Mouse (Mus musculus): ENCODE measurements around the gene Hook2.

Gene Hook2

DNA sequence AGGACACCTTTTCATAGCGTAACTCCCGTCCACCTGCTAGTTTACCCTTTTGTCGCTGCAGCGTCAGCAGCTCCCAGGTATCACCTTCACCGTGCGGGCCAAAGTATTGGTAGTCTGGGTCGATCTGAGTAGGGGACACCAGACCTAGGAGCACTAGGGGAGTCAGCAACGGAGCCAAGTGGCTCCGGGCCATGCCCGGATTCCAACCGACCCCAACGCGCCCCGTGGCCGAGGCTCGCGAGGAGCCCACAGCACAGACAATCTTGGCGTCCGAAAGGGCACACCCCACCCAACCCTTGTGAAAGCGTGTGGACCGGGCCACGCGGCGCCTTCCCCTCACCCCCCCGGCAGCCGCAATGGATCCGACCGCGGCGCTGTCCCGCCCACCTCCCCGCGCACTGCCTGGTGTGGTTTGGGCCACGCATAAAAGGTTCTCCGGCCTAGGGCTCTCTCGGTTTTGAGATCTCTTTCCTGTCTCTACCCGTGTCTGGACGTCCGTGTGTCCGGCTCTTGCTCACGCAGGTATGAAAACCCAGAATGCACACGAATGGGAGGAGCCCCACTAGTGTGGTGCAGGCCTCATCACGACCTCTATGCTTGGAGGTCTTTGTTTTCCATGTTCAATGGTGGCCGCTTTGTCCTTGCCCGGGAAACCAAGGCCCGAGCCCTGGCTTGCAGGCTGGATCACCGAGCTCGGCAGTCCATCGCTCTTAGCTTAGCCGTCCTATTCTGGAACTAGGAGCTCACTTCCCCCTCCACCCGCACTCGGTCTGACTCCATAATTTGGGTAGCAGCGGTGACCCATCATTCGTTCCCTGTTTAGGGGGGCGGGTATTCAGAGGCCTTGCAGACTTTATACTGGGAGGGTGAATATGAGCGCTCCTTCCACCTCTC is 20.9 kb upstream of the Hook2 start, which contains the start of the genes Gm49661, Prdx2 and Rnaseh2a:
Gm49661 (minus strand) TSS at position 193 of the 894 bp plus-strand sequence.
Prdx2 (plus strand) TSS at position 347 of the 894 bp plus-strand sequence.
Rnaseh2a (minus strand) TSS at position 527 of the 894 bp plus-strand sequence.
- in situ Hi-C loops (cut with MboI; ENCODE audit: unreplicated experiment in 2 of 2) = loop anchor here (5.0 to 25.0 kb wide), 9 partner anchors 55 to 1618 kb away; partner anchors contain the start of genes Asna1 (in 2 of the 2), Calr (in 2 of the 2), Rad23a (in 2 of the 2) and Trir (in 2 of the 2)

DNA sequence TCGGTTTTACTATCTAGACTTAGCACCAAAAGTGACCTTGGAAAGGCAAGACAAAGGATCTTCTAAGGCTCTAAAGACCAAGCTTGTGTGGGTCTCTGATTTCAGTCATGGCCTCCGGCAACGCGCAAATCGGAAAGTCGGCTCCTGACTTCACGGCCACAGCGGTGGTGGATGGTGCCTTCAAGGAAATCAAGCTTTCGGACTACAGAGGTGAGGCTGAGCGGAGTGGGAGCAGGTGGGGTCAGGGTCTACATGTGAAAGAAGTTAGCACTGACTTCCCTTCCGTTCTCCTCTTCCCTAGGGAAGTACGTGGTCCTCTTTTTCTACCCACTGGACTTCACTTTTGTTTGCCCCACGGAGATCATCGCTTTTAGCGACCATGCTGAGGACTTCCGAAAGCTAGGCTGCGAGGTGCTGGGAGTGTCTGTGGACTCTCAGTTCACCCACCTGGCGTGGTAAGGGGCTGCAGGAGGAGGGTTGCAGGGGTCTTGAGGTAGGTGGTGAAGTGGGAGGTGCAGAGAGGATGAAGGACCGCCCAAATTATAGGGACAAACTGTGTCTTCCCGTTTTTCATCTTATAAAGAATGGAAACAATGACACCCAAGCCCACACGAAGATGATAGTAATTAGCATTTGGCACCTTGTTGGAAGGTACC is 20.1 kb upstream of the Hook2 start:
- in situ Hi-C loops (cut with MboI; ENCODE audit: unreplicated experiment in 2 of 2) = loop anchor here (5.0 to 25.0 kb wide), 7 partner anchors 55 to 1617 kb away; partner anchors contain the start of genes Abcc12 (in 1 of the 2), Asna1 (in 1 of the 2) and Trir (in 1 of the 2)

DNA sequence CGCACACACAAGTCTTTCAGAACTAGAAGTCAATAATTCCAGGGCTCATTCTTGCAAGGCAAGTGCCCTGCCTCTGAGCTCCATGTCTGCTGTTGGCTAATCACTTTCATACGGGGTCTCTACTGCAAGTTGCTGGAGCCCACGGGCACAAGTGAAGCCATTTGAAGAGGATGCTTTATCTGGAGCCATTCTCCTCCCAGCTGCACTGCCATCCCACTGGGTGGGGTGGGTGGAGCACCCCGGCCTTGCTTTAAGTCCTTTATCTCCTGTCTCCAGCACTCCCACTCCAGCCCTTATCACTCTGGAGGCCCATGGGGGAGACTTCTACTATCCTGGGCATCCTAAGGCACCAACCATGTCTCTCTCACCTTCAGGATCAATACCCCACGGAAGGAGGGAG is 19.5 kb upstream of the Hook2 start:
- in situ Hi-C loops (cut with MboI; ENCODE audit: unreplicated experiment in 2 of 2) = loop anchor here (5.0 to 25.0 kb wide), 7 partner anchors 54 to 1616 kb away; partner anchors contain the start of genes Abcc12 (in 1 of the 2), Asna1 (in 1 of the 2) and Trir (in 1 of the 2)

DNA sequence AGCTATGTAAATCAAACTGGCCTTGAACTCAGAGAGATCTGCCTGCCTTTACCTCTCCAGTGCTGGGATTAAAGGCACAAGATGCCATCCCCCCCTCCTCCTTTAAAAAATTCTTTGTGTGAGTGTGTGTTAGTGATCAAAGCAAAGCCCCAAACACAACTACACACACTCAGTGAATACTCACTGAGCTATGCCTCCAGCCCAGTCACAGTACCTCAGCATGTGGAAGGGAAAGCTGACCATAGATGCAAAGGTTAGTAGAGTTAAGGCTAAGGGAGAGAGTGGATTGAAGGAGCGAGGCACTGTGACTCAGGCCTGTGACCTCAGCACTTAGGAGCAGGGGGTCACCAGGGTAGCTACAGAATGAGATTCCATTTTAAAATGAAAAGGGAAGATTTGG is 17.3 kb upstream of the Hook2 start:
- in situ Hi-C loops (cut with MboI; ENCODE audit: unreplicated experiment in 2 of 2) = loop anchor here (5.0 to 25.0 kb wide), 7 partner anchors 52 to 1614 kb away; partner anchors contain the start of genes Abcc12 (in 1 of the 2), Asna1 (in 1 of the 2) and Trir (in 1 of the 2)

DNA sequence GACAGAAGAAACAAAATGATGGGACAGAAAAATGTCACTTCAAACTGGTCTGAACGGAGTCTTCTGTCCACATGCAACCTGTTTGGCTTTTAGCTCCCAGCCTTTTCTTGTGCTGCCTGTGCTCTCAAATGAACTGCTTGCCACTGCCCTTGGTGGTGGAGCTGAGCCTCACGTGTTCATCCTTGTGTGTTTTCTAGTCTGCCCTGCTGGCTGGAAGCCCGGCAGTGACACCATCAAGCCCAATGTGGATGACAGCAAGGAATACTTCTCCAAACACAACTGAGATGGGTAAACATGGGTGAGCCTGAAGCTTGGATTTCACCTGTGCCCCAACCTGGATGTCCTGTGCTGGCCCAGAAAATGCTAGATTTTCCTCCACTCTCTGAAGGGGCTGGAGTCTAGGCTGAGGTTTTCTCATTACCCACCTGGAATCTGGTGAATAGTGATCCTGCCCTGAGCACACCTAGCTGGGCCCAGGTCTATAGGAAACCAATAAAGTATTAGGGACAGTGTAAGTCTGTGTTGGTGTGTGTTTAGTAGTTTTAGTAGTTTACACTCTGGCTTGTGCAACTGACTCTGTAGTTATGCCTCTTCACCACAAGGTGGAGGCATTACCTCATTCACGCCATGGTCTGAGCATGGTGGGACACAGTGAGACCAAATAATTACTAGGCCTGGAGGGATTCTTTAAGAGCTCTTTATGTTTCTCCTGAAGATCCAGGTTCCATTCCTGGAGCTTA is 16.4 kb upstream of the Hook2 start:
- in situ Hi-C loops (cut with MboI; ENCODE audit: unreplicated experiment in 2 of 2) = loop anchor here (5.0 to 25.0 kb wide), 7 partner anchors 51 to 1613 kb away; partner anchors contain the start of genes Abcc12 (in 1 of the 2), Asna1 (in 1 of the 2) and Trir (in 1 of the 2)

DNA sequence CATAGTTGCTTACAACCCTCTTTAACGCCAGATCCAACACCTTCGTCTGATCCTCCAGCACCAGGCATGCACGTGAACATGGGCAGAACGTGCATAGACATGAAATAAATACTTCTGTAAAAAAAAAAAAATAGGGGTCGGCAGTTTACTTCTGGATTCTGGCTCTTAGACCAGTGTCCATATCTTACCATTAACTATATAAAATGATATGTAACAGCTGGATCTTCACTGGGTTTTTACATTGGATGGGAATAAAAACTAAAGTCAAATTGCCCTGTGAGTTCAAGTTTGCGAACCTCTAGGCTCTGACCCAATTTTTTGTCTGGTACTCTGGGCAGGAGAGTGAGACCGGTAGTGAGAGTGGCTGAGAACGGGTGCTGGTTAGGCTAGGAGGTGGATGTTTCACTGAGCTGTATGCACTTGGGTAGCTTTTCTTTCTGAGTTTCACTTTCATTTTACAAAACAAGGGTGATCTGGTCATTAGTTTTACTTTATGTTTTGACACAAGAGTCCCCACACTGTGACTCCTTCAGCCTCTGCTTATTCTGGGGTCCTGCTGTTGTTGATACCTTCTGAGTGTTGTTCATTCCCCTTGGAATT is 15.8 kb upstream of the Hook2 start:
- in situ Hi-C loops (cut with MboI; ENCODE audit: unreplicated experiment in 2 of 2) = loop anchor here (5.0 to 25.0 kb wide), 9 partner anchors 50 to 1613 kb away; partner anchors contain the start of genes Abcc12 (in 1 of the 2), Asna1 (in 1 of the 2), Lyl1 (in 1 of the 2) and Trir (in 1 of the 2)

DNA sequence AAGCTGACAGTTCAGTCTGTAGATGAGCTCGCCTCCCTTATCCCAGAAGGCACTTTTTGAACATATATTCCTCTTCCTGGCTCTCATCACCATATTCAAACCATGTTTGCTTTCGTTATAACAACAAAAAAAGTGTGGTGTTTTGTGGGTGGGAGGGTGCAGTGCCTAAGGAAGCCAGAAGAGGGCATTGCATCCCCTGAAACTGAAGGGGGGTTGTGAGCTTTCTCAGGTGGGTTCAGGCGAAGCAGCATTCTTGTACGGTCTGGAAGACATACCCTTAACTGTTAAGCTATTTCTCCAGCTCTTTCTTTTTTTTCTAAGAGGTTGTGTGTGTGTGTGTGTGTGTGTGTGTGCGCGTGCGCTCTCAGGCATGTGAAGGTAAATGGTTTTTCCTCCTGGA is 15.0 kb upstream of the Hook2 start:
- in situ Hi-C loops (cut with MboI; ENCODE audit: unreplicated experiment in 2 of 2) = loop anchor here (5.0 to 25.0 kb wide), 6 partner anchors 49 to 437 kb away; partner anchors contain the start of genes Asna1 (in 1 of the 2), Lyl1 (in 1 of the 2) and Trir (in 1 of the 2)

DNA sequence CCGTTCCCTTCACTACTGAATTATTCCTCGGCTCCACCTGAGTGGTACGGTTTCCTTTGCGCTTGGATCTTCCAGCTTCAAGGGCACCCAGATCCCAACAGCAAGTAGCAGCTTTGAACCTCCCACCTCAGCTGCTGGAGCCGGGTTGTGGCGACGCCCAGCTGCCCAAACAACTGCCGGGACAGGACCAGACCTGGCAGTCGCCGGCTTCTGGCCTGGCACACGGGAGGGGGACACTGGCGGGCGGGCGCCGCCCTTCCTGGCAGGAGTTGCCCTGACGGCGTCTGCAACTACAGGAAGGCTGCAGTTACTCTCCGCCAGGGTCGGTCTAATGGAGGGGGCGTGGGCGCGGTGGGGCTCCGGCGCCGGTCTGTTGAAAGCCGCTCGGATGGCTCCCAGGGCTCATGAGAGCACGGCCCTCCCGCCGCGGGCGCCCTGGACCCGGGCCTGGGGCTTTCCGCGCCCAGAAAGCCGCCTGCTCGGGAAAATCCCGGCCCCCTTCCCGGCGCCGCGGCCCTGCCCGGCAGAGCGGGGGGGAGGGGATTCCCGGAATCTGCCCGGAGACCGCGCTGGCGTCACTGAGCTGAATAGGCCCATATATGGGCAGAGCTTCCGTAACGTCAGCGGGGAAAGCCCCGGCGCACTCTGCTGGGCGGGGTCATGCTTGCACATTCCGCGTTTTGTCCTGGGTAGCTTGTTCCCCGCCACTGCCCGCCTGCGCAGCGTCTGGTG is 14.2 kb upstream of the Hook2 start:
- in situ Hi-C loops (cut with MboI; ENCODE audit: unreplicated experiment in 2 of 2) = loop anchor here (5.0 to 25.0 kb wide), 6 partner anchors 49 to 436 kb away; partner anchors contain the start of genes Asna1 (in 1 of the 2), Lyl1 (in 1 of the 2) and Trir (in 1 of the 2)

DNA sequence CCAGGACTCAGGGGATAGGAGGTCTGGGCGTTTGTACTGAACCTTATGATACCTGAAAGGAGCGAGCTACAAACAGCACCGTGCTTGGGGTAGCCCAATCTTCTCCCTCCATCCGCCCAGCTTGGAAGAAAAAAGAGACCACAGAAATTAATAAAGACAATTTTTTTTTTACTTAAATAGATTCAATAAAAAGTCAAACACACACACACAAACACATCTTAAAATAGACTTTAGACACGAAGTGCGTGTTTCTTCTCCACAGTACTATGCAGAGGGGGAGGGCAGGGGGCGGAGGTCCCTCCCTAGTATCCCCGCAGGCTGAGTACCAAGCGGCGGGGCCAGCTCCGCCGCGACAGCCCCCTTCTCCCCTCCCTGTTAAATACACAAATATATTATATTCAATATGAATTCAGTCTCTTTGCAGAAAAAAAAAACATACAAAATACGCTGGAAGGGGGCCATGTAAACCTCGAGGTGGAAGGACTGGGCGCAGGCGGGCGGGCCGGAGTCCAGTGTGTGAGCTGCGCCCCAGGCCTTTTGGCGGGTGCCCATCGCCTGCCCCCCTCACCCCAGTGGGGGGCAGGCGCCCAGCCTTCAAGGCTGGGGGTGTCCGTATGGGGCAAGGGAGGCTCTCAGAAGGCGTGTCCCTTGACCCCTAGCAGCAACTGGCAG is 13.5 kb upstream of the Hook2 start:
- in situ Hi-C loops (cut with MboI; ENCODE audit: unreplicated experiment in 2 of 2) = loop anchor here (5.0 to 25.0 kb wide), 6 partner anchors 48 to 435 kb away; partner anchors contain the start of genes Asna1 (in 1 of the 2), Lyl1 (in 1 of the 2) and Trir (in 1 of the 2)

DNA sequence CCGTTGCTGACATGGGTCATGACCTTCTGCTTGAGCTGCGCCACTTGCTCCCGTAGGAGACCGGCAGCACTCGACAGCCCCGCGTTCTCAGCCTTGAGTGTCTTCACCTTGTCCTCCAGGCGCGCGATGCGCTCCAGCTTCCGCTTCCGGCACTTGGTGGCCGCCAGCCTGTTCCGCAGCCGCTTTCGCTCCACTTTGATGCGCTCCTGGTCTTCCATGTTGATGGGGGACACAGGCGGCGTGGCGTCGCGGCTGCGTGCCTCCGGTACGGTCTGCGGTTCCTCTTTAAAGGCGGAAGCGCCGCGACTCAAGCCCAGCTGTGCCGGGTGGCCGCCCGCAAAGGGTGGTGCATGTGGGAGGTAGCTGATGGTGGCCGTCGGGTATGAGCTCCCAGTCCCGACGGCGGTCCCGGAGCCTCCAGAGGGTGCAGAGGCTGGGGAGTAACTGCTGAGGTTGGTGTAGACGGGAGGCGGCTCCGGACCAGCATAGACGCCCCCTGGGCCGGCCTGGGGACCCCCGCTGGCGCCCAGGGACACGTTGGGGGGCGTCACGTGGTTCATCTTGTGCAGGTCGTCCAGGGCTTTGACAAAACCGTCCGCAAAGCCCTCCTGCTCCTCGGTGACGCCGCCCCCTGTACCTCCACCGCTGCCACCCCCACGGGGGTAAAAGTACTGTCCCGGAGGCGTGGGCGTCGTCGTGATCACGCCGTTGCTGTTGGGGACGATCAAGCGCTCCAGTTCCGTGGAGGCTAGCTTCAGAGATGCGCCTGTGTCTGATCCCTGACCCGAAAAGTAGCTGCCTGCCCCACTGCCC is 12.8 kb upstream of the Hook2 start:
- in situ Hi-C loops (cut with MboI; ENCODE audit: unreplicated experiment in 2 of 2) = loop anchor here (5.0 to 25.0 kb wide), 6 partner anchors 47 to 435 kb away; partner anchors contain the start of genes Asna1 (in 1 of the 2), Lyl1 (in 1 of the 2) and Trir (in 1 of the 2)

DNA sequence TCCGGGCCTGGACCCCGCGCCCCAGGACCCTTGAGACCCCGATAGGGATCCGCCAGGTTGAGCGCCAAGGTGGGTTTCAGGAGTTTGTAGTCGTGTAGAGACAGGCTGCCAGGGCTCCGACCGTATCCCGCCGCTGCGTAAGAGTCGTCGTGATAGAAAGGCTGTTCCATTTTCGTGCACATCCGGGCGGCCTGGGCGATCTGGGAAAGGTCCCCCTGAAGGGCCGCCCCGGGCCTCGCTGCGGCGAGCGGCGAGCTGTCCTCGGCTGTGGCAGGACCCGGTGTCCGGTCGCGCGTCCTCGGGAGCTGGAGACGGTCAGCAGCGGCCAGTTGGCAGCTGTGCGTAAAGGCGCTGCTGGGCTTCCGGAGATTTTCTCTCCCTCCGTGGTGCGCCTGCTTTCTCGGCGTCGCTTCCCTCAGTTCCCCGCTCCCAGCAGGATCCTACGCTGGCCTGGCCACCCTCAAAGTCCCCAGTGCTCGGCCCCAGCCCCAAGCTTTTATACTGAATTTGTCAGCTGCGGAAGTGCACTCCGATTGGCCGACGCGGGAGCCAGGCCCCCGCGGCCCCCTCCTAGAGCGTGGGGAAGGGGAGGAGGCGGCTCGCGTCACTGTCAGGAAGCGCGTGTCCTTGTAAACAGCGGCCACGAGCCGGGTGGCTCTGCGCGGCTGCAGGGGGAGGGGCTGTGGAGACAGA is 12.0 kb upstream of the Hook2 start, which contains the start of gene Junb:
Junb (minus strand) TSS at position 471 of the 693 bp plus-strand sequence.
- in situ Hi-C loops (cut with MboI; ENCODE audit: unreplicated experiment in 2 of 2) = loop anchor here (5.0 to 25.0 kb wide), 6 partner anchors 46 to 434 kb away; partner anchors contain the start of genes Asna1 (in 1 of the 2), Lyl1 (in 1 of the 2) and Trir (in 1 of the 2)

DNA sequence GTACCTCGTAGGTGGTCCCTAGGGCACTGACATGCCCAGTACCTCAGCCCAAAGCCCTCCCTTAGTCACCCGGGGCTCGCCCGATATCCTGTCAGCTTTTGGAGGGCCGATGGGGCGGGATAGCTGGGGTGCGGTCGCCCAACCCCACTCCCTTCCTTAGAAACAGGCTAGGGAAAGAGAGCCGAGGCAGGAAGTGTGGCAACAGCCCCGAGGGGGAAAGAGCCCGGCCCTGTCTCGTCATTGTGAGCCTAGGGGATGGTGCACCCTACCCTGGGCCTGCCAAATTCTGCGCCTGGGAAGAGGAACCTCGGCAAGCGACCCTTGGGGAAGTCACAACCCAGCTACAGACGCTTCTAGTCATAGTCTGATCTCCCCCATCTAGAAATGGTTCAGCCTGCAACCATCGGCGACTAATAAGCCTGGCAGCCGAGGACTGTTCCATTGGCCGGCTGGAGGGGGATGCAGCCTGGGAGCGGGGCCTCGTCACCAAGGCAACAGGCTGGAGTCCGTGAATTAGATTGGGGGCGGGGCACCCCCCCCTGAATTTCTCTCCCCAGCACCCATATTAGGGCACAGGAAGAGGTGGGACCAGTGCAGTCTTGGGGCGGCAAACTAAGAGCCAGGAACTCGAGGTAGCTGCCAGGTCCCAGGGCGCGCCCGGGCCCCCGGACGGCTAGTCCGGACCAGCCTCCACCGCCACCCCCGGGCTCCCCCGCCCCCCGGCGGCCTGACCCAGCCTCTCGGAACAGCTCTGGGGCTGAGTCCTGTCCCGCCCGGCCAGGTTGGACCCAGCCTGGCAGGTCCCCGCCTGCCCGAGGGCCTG is 10.6 kb upstream of the Hook2 start:
- in situ Hi-C loops (cut with MboI; ENCODE audit: unreplicated experiment in 2 of 2) = loop anchor here (5.0 to 25.0 kb wide), 6 partner anchors 45 to 432 kb away; partner anchors contain the start of genes Asna1 (in 1 of the 2), Lyl1 (in 1 of the 2) and Trir (in 1 of the 2)

DNA sequence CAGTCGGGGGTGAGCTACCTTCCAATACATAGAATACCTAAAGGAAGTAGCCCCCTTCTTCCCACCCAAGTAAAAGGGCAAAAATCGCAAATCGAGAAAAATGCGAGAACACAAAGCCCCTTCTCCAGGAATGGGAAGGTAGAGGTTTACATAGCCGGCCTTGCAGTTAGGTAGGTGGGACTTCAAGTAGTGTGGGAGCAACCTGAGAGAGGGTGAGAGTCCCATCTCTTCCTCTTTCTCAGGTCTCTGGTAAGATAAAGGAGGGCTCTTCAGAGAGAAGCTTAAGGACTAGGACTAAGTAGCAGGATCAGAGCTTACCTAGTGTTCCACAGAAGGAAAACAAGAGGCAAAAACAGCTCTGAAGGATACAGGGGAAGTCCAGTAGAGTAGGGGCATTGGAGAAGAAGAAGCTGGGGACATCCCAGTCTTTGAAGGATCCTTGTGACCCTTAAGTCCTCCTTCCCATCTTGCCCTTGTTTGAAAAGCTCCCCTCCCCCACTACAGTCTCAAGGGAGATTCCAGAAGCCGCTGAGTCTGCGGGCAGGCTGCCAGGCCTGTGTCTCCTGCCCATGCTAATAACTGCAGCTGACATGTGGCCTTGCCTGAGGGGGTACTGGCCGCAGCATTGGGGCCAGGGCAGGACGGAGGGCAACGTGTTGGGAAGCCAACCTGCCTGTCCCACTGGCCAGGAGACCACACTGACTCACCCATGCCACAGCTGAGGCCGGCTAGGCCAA is 9.6 kb upstream of the Hook2 start:
- in situ Hi-C loops (cut with MboI; ENCODE audit: unreplicated experiment in 2 of 2) = loop anchor here in 1 of 2 experiments (25.0 kb wide), 1 partner anchor 432 kb away; no protein-coding TSS in a partner anchor
